Mouse (Mus musculus): Measurements from ENCODE around the gene Gm49342.
"Not testable (repeated sequence)": the region's sequence is repeated elsewhere in the genome, so short reads cannot be mapped to it uniquely, and the experiment has no call there.

The Gm49342 gene

DNA sequence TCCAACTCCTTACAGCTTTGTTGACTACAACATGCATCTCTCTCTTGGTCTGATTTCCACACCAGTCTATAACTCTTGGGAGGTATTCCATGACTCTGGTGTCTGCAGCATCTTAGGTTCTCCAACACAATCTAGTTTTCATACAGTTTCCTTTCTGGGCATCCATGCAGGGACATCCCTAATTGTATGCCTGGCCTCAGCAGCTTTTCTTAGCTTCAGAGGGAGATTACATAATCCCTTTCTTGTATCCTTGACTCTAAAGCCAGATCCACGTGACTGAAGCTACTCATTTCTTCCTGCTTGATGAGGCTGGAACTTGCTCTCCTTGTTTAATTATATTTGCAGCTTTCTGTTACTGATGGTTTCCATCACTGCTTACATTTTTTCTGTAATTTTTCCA lies 7.7 kb upstream of the Gm49342 start:
- DNase-seq (ENCODE audit: low spot score in 2 of 2), result no peak

DNA sequence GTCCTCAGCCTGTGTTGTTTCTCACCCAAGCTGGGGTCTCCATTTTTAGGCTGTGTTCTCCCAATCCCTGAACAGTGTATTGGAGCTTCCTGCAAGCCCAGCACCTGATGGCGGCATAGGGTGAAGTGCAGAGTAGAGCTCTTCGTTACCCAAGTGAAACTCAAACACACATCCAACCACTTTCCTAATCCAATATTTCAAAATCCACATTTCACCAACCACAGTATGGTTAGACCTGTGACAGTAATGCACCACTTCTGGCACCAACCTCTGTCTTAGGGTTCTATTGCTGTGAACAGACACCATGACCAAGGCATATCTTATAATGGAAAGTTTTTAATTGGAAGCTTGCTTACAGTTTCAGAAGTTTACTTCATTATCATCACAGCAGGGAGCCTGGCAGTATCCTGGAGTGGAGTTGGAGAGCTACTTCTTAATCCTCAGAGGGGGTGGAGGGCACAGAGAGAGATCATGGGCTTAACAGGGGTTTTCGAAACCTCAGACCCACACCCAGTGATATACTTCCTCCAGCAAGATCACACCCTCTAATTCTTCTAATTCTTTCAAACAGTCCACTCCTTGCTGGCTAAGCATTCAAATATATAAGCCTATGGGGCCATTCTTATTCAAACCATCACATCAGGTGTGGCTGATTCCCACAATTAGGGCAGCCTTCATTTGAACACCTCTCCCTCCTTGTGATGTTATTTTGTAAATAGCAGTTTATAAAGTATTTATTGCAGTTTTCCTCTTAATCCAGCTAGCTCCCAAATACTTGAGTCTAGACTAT lies 6.0 kb upstream of the Gm49342 start:
- DNase-seq (ENCODE audit: low spot score in 2 of 2), result no peak

GRCm38 (mm10) chr14:50938940-50939339 lies 5.4 kb upstream of the Gm49342 start:
- no peak for DNase-seq (ENCODE audit: low spot score in 2 of 2)

- not testable (repeated sequence) for DNase-seq (ENCODE audit: low spot score in 2 of 2)
Measured at GRCm38 (mm10) chr14:50944668-50945033, 334 bp downstream of the Gm49342 start.

- not testable (repeated sequence) for DNase-seq (ENCODE audit: low spot score in 2 of 2)
Measured at GRCm38 (mm10) chr14:50945081-50945480, 764 bp downstream of the Gm49342 start.

GRCm38 (mm10) chr14:50945526-50945925 lies 1.2 kb downstream of the Gm49342 start:
- not testable (repeated sequence) for DNase-seq (ENCODE audit: low spot score in 2 of 2)

- DNase-seq (ENCODE audit: low spot score in 2 of 2), result no peak
Measured at GRCm38 (mm10) chr14:50955487-50955886, 11.2 kb downstream of the Gm49342 start.

DNA sequence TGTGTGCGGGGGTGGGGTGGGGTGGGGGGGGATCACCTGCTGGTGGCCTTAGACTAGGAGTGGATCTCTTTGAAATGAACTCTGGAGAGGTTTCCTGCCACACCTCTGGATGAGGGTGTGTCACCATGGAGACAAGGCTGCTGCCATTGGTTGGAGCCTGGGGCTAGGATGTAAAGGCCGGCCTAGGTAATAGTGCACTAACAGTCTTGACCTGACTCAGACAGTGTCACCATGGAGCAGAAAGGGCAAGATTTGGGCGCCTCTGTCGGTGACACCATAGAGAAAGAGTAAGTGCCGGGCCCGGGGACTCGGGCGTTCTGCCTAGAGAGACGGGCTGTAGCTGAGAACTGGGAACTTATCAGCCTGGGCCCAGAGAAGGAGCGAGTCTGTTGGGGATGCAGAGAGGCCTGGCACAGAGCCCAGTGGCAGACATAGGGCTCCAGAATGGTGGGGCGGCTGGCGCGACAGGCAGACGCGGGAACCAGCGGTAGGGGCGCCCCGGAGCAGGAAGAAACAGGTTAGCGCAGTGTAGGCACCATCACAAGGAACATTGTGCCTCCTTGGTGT lies 11.7 kb downstream of the Gm49342 start, which contains the start of gene Pnp2:
TSS of gene Pnp2 (plus strand) at position 51 of the 567 bp plus-strand sequence.
- DNase-seq (ENCODE audit: low spot score in 2 of 2), result peak; percentile 35 to 53

DNA sequence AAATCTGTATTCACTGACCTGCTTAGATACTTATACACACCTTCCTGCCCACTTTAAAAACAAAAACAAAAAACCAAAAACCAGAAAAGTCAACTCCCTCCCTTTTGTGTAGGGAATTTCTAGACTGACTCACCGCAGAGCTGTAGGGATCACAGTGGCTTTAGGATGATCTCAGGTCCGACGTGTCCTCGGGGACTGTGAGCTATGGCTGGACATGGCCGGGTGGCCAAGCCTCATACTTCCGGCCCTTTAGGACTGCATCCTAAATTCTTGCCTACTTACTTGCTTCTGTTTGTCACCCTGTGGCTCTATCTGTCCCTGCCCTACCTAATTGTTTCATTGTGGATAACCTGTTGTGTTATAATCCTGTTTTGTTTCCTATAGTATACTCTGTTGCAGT lies 12.4 kb downstream of the Gm49342 start:
- not testable (repeated sequence) for DNase-seq (ENCODE audit: low spot score in 2 of 2)

GRCm38 (mm10) chr14:50957146-50957545 lies 12.8 kb downstream of the Gm49342 start:
- not testable (repeated sequence) for DNase-seq (ENCODE audit: low spot score in 2 of 2)

GRCm38 (mm10) chr14:50958289-50958995 lies 14.1 kb downstream of the Gm49342 start:
- DNase-seq (ENCODE audit: low spot score in 2 of 2), result not testable (repeated sequence)

DNA sequence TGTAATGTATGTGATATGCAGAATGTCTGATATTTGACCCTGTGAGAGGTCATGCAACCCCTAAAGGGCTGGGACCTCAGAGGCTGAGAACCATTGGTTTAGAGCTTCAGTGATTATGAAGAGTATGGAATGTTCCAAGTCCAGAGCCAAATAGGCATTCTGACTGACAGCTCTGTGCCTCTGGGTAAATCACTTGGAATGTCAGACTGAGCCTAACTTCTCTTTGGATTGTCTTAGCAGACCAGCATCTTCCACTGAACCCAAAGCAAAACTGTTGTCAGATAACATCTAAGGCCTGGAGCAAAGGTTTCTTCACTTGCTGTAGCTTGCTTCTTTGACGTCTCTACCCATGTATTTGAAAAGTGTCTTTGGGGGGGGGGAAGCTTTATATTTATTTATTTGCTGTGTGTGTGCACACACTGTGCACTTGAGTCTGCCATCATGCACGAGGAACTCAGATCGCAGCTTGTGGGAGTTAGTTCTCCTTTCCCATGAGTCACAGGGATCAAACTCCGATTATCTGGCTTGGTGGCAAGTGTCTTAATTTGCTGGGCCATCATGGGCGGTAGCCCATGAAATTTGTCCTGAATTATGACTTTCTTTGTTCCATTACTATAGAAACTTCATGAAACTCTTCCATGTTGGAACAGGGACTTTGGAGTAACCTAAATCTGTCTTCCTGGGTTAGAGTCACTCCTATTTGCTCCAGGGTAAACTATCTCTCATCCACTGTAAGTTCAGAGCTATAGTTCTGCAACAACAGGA lies 24.1 kb downstream of the Gm49342 start:
- no peak for DNase-seq (ENCODE audit: low spot score in 2 of 2)

- no peak for DNase-seq (ENCODE audit: low spot score in 2 of 2)
Measured at GRCm38 (mm10) chr14:50969041-50969440, 24.7 kb downstream of the Gm49342 start.

DNA sequence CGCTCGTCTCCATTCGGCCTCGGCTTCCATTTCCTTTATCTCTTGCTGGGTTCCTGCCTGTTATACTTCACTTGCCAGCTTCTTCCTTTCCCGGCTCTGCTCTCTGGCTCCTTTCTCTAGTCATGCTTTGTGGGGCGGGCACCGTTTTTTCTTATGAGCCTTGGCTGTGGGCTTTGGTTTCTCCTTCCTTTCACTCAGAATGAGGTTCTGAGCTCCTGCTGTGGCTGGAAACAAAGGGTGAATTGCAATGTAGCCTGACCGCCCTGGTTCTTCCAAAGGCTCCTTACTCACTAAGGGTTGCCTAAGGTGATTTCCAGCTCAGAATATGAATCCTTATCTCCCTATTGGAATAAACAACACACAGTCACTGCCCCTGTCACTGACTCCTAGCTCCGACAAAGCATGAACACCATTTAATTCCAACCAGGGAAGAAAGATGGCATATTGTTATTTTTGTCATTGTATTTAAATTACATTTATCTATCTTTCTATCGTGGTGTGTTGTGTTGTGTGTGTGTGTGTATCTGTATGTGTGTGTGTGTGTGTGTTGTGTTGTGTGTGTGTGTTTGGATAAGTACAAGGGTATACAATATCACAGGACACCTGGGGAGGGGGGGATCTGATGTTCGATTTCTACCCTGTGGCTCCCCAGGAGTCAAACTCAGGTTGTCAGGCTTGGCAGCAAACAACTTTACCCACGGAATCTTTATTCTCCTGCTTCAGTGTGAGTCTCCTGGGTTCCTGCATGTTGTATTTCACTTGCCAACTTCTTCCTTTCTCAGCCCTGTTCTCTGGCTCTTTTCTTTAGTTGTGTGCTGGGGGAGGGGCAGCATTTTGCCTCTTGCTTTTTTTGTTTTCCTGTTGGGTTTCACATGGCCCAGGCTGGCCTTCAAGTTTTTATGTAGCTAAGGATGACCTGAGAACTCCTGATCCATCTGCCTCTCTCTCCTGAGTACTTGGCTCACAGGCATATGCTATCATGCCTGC lies 25.5 kb downstream of the Gm49342 start:
- peak in 1 of 2 experiments; percentile 29 for DNase-seq (ENCODE audit: low spot score in 2 of 2)

DNA sequence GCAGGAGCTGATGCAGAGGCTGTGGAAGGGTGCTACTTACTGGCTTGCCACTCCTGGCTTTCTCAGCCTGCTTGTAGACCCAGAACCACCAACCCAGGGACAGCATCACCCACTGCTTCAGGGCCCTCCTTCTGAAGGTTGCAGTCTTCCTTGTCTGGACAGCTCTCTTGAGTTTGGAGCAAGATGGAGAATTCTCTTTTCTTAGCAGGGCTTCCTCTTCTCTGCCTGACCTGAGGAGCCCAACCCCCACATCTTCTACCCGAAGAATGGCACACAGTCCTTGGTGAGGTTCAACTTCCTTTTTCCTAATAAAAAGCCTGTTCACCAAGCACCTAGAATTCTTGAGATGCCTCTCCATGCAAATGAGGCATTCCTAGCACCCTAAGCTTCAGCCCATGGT lies 26.5 kb downstream of the Gm49342 start:
- DNase-seq (ENCODE audit: low spot score in 2 of 2), result no peak

DNA sequence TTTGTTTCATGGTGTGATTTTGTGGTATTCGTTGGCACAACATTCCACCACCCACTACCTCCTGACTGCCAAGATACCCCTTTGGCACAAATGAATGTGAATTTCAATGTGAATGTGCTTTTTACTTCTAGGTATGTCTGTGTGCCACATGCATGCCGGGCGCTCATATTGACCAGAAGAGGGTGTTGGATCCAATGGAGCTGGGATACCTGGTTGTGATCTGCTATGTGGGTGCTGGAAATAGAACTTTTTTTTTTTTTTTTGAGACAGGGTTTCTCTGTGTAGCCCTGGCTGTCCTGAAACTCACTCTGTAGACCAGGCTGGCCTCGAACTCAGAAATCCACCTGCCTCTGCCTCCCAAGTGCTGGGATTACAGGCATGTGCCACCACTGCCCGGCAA lies 28.7 kb downstream of the Gm49342 start:
- DNase-seq (ENCODE audit: low spot score in 2 of 2), result not testable (repeated sequence)

DNA sequence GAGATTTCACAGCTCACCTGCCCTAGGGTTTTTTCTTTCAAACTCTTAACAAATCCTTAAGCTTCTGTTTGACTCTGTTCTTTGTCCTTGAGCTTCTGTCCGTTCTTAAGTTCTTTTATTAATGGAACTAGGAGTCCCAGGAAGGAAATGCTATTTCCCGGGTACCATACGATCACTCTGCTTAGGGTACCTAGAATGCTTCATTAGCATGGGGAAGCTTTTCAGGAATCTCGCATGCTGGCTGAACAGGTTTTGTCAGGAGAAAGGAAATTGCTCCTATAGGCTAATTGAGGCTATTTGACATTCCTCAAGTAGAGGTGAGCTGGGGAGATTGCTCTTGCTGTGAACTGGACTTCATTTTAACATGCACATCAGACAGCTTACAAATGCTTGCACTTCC lies 29.4 kb downstream of the Gm49342 start:
- no peak for DNase-seq (ENCODE audit: low spot score in 2 of 2)

DNA sequence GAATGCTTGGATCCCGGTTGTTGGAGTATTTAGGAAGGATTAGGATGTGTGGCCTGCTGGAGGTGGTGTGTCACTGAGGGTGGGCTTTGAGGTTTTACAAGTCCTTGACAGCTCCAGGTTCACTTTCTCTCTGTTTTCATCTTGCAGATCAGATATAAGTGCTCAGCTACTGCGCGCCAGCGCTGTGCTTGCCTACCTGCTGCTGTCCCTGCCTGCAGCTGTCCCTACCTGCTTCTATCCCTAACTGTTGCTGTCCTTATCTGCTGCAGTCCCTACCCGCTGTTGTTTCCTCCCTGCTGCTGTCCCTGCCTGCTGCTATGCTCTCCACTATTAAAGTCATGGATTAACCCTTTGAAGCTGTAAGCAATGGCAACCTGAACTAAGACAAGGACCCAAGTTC lies 30.7 kb downstream of the Gm49342 start:
- DNase-seq (ENCODE audit: low spot score in 2 of 2), result no peak

DNA sequence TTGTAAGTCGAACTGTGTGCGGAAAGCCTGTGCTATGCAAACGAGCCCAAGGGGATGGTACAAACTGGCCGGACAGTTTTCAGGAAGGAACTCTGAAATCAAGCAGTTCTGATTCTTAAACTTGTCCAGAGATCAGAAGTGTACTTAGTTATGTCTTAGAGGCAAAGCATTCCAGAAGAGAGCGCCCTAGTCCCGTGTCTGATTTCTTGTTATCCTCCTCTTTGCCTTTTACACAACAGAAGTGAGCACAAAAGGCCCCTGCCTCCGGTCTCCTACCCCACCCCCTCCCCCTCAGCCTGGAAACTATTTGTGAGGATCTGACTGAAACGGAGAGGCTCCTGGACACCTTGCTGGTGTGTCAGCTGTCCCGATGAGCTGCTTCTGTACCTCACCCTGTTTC lies 32.4 kb downstream of the Gm49342 start:
- peak in 1 of 2 experiments; percentile 23 for DNase-seq (ENCODE audit: low spot score in 2 of 2)

DNA sequence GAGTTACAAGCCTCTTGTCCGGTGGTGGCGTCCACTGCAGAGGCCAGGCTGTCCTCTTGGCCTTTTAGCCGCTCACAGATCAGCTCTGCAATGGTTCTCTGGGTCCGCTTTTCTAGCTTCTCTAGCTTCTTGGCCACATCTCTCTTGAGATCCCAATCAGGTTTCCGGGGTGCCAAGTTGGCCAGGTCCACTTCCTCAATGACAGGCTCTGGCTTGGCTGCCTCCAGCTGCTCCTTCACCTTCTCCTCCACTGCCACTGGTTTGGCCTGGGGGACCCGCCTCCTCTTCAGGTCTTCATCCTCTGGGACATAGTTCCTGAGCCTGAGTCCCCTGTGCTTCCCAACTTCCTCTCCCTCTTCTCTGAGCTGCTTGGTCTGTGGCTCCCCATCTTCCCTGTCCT lies 34.1 kb downstream of the Gm49342 start:
- not testable (repeated sequence) for DNase-seq (ENCODE audit: low spot score in 2 of 2)

DNA sequence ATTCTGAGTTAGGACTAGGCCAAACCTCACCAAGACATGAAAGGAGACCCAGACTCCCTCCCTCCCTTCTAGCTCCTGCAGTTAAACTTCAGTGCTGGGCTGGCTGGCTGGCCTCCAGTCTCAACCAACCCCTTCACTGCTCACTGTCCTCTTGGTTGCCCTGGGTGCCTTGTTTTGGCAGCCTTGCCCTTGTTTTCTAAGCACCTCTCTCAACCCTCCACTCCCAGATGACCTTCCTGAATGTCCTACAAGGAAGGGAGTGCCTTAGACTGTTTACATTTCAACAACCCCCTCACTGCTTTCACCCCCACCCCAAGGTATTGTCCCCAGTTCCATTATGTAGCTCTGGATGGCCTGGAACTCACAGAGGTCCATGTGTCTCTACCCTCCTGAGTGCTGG lies 35.3 kb downstream of the Gm49342 start:
- DNase-seq (ENCODE audit: low spot score in 2 of 2), result no peak

Measured in right cerebral cortex, adult 2 months (tissue).